Mouse (Mus musculus): ENCODE measurements around the gene Klhl40. TPM values are rescaled to one million over a fixed set of nuclear protein-coding genes. Genes with fewer than 3 reads are reported as not detected.

Klhl40 gene
- polyA plus RNA-seq, 1 experiment from 2014 or later, result 0.84 TPM

- WGBS (ENCODE audit: insufficient replicate concordance), result 82% methylated on average over 19 of the region's 19 CpGs
- Histone ChIP-seq H3K9ac (ENCODE audit: low read depth, low read length) (no peak overlapping the region), H3K4me2 (no peak overlapping the region), H3K27me3 (ENCODE audit: control insufficient read depth, insufficient read depth, low read length) (no peaks in the 10 kb centered on the region), H3K4me3 (ENCODE audit: low read depth, low read length) (no peak overlapping the region), H3K4me1 (ENCODE audit: control insufficient read depth, insufficient read depth, low read length) (peaks cover 20% of the 10 kb centered on the region), H3K36me3 (ENCODE audit: control insufficient read depth, insufficient read depth, low read length) (peaks cover 24% of the 10 kb centered on the region), H3K9me3 (replicated peaks; ENCODE audit: control insufficient read depth, low read length) (no peaks in the 10 kb centered on the region), H3K27ac (ENCODE audit: low read depth, low read length) (no peak overlapping the region)
- no peak for ATAC-seq (replicated peaks; ENCODE audit: insufficient number of reproducible peaks, low FRiP score, low TSS enrichment)
Measured at GRCm38 (mm10) chr9:121763716-121764115, 13.7 kb upstream of the Klhl40 start.

GRCm38 (mm10) chr9:121765166-121765855, 12.1 kb upstream of the Klhl40 start:
- Histone ChIP-seq H3K27me3 (ENCODE audit: control insufficient read depth, insufficient read depth, low read length) (no peaks in the 10 kb centered on the region), H3K4me1 (ENCODE audit: control insufficient read depth, insufficient read depth, low read length) (peaks cover 17% of the 10 kb centered on the region), H3K27ac (ENCODE audit: low read depth, low read length) (no peak overlapping the region), H3K4me3 (ENCODE audit: low read depth, low read length) (no peak overlapping the region), H3K36me3 (ENCODE audit: control insufficient read depth, insufficient read depth, low read length) (peaks cover 24% of the 10 kb centered on the region), H3K9me3 (replicated peaks; ENCODE audit: control insufficient read depth, low read length) (no peaks in the 10 kb centered on the region), H3K4me2 (no peak overlapping the region), H3K9ac (ENCODE audit: low read depth, low read length) (no peak overlapping the region)
- WGBS (ENCODE audit: insufficient replicate concordance), result 88% methylated on average over 16 of the region's 16 CpGs
- ATAC-seq (replicated peaks; ENCODE audit: insufficient number of reproducible peaks, low FRiP score, low TSS enrichment), result no peak

GRCm38 (mm10) chr9:121772412-121772811, 5.0 kb upstream of the Klhl40 start:
- Histone ChIP-seq H3K27me3 (ENCODE audit: control insufficient read depth, insufficient read depth, low read length) (peaks cover 20% of the 10 kb centered on the region), H3K9me3 (replicated peaks; ENCODE audit: control insufficient read depth, low read length) (no peaks in the 10 kb centered on the region), H3K27ac (ENCODE audit: low read depth, low read length) (no peak overlapping the region), H3K4me1 (ENCODE audit: control insufficient read depth, insufficient read depth, low read length) (peaks cover 1% of the 10 kb centered on the region; the same call in 1 of the 2 replicates), H3K36me3 (ENCODE audit: control insufficient read depth, insufficient read depth, low read length) (no peaks in the 10 kb centered on the region; the same call in 1 of the 2 replicates), H3K4me3 (ENCODE audit: low read depth, low read length) (no peak overlapping the region), H3K9ac (ENCODE audit: low read depth, low read length) (no peak overlapping the region), H3K4me2 (no peak overlapping the region)
- no peak for ATAC-seq (replicated peaks; ENCODE audit: insufficient number of reproducible peaks, low FRiP score, low TSS enrichment)
- WGBS (ENCODE audit: insufficient replicate concordance), result 75% methylated on average over 5 of the region's 5 CpGs

GRCm38 (mm10) chr9:121775951-121776350, 1.5 kb upstream of the Klhl40 start:
- Histone ChIP-seq H3K27ac (ENCODE audit: low read depth, low read length) (no peak overlapping the region), H3K9ac (ENCODE audit: low read depth, low read length) (no peak overlapping the region), H3K4me1 (ENCODE audit: control insufficient read depth, insufficient read depth, low read length) (peaks cover 12% of the 10 kb centered on the region), H3K4me2 (no peak overlapping the region), H3K27me3 (ENCODE audit: control insufficient read depth, insufficient read depth, low read length) (peaks cover 49% of the 10 kb centered on the region), H3K4me3 (ENCODE audit: low read depth, low read length) (no peak overlapping the region), H3K9me3 (replicated peaks; ENCODE audit: control insufficient read depth, low read length) (no peaks in the 10 kb centered on the region), H3K36me3 (ENCODE audit: control insufficient read depth, insufficient read depth, low read length) (no peaks in the 10 kb centered on the region)
- 78% methylated on average over 10 of the region's 10 CpGs for WGBS (ENCODE audit: insufficient replicate concordance)
- ATAC-seq (replicated peaks; ENCODE audit: insufficient number of reproducible peaks, low FRiP score, low TSS enrichment), result no peak

GRCm38 (mm10) chr9:121776511-121776910, 896 bp upstream of the Klhl40 start:
- 64% methylated on average over 7 of the region's 7 CpGs for WGBS (ENCODE audit: insufficient replicate concordance)
- peaks cover 49% of the 10 kb centered on the region for H3K27me3 ChIP-seq (ENCODE audit: control insufficient read depth, insufficient read depth, low read length)
- peaks cover 12% of the 10 kb centered on the region for H3K4me1 ChIP-seq (ENCODE audit: control insufficient read depth, insufficient read depth, low read length)
- H3K27ac ChIP-seq (ENCODE audit: low read depth, low read length), result no peak overlapping the region
- H3K36me3 ChIP-seq (ENCODE audit: control insufficient read depth, insufficient read depth, low read length), result no peaks in the 10 kb centered on the region
- no peak for ATAC-seq (replicated peaks; ENCODE audit: insufficient number of reproducible peaks, low FRiP score, low TSS enrichment)
- no peak overlapping the region for H3K9ac ChIP-seq (ENCODE audit: low read depth, low read length)
- no peak overlapping the region for H3K4me3 ChIP-seq (ENCODE audit: low read depth, low read length)
- H3K9me3 ChIP-seq (replicated peaks; ENCODE audit: control insufficient read depth, low read length), result no peaks in the 10 kb centered on the region
- H3K4me2 ChIP-seq, result no peak overlapping the region

GRCm38 (mm10) chr9:121778066-121778624, 738 bp downstream of the Klhl40 start:
- Histone ChIP-seq H3K9ac (ENCODE audit: low read depth, low read length) (no peak overlapping the region), H3K27me3 (ENCODE audit: control insufficient read depth, insufficient read depth, low read length) (peaks cover 51% of the 10 kb centered on the region), H3K4me1 (ENCODE audit: control insufficient read depth, insufficient read depth, low read length) (peaks cover 12% of the 10 kb centered on the region), H3K4me3 (ENCODE audit: low read depth, low read length) (peak overlapping the region; percentile 32), H3K27ac (ENCODE audit: low read depth, low read length) (no peak overlapping the region), H3K4me2 (peak overlapping the region; percentile 66), H3K36me3 (ENCODE audit: control insufficient read depth, insufficient read depth, low read length) (no peaks in the 10 kb centered on the region), H3K9me3 (replicated peaks; ENCODE audit: control insufficient read depth, low read length) (no peaks in the 10 kb centered on the region)
- ATAC-seq (replicated peaks; ENCODE audit: insufficient number of reproducible peaks, low FRiP score, low TSS enrichment), result no peak
- WGBS (ENCODE audit: insufficient replicate concordance), result 16% methylated on average over 54 of the region's 54 CpGs

GRCm38 (mm10) chr9:121784801-121785200, 7.4 kb downstream of the Klhl40 start:
- ATAC-seq (replicated peaks; ENCODE audit: insufficient number of reproducible peaks, low FRiP score, low TSS enrichment), result no peak
- Histone ChIP-seq H3K27ac (ENCODE audit: low read depth, low read length) (no peak overlapping the region), H3K4me3 (ENCODE audit: low read depth, low read length) (no peak overlapping the region), H3K27me3 (ENCODE audit: control insufficient read depth, insufficient read depth, low read length) (peaks cover 26% of the 10 kb centered on the region), H3K9me3 (replicated peaks; ENCODE audit: control insufficient read depth, low read length) (no peaks in the 10 kb centered on the region), H3K36me3 (ENCODE audit: control insufficient read depth, insufficient read depth, low read length) (no peaks in the 10 kb centered on the region), H3K4me2 (no peak overlapping the region), H3K4me1 (ENCODE audit: control insufficient read depth, insufficient read depth, low read length) (no peaks in the 10 kb centered on the region), H3K9ac (ENCODE audit: low read depth, low read length) (no peak overlapping the region)
- WGBS (ENCODE audit: insufficient replicate concordance), result 78% methylated on average over 12 of the region's 12 CpGs

- no peak for ATAC-seq (replicated peaks; ENCODE audit: insufficient number of reproducible peaks, low FRiP score, low TSS enrichment)
- WGBS (ENCODE audit: insufficient replicate concordance), result 76% methylated on average over 8 of the region's 8 CpGs
- peaks cover 21% of the 10 kb centered on the region for H3K27me3 ChIP-seq (ENCODE audit: control insufficient read depth, insufficient read depth, low read length)
- H3K27ac ChIP-seq (ENCODE audit: low read depth, low read length), result no peak overlapping the region
- no peak overlapping the region for H3K4me2 ChIP-seq
- H3K4me3 ChIP-seq (ENCODE audit: low read depth, low read length), result no peak overlapping the region
- H3K36me3 ChIP-seq (ENCODE audit: control insufficient read depth, insufficient read depth, low read length), result no peaks in the 10 kb centered on the region
- H3K9ac ChIP-seq (ENCODE audit: low read depth, low read length), result no peak overlapping the region
- H3K4me1 ChIP-seq (ENCODE audit: control insufficient read depth, insufficient read depth, low read length), result no peaks in the 10 kb centered on the region
- H3K9me3 ChIP-seq (replicated peaks; ENCODE audit: control insufficient read depth, low read length), result no peaks in the 10 kb centered on the region
Measured at GRCm38 (mm10) chr9:121785261-121785660, 7.9 kb downstream of the Klhl40 start.

GRCm38 (mm10) chr9:121786359-121786758, 9.0 kb downstream of the Klhl40 start:
- Histone ChIP-seq H3K4me2 (no peak overlapping the region), H3K4me3 (ENCODE audit: low read depth, low read length) (no peak overlapping the region), H3K4me1 (ENCODE audit: control insufficient read depth, insufficient read depth, low read length) (0 out of 2 replicates have a peak, but pooled peaks cover 4% of the 10 kb centered on the region), H3K27me3 (ENCODE audit: control insufficient read depth, insufficient read depth, low read length) (peaks cover 21% of the 10 kb centered on the region), H3K9me3 (replicated peaks; ENCODE audit: control insufficient read depth, low read length) (no peaks in the 10 kb centered on the region), H3K27ac (ENCODE audit: low read depth, low read length) (no peak overlapping the region), H3K36me3 (ENCODE audit: control insufficient read depth, insufficient read depth, low read length) (no peaks in the 10 kb centered on the region), H3K9ac (ENCODE audit: low read depth, low read length) (no peak overlapping the region)
- ATAC-seq (replicated peaks; ENCODE audit: insufficient number of reproducible peaks, low FRiP score, low TSS enrichment), result no peak
- 56% methylated on average over 2 of the region's 2 CpGs for WGBS (ENCODE audit: insufficient replicate concordance)

Data from heart, embryonic 11.5 days (tissue).